Mouse (Mus musculus): ENCODE measurements around the gene Foxk1.

Foxk1 gene

DNA sequence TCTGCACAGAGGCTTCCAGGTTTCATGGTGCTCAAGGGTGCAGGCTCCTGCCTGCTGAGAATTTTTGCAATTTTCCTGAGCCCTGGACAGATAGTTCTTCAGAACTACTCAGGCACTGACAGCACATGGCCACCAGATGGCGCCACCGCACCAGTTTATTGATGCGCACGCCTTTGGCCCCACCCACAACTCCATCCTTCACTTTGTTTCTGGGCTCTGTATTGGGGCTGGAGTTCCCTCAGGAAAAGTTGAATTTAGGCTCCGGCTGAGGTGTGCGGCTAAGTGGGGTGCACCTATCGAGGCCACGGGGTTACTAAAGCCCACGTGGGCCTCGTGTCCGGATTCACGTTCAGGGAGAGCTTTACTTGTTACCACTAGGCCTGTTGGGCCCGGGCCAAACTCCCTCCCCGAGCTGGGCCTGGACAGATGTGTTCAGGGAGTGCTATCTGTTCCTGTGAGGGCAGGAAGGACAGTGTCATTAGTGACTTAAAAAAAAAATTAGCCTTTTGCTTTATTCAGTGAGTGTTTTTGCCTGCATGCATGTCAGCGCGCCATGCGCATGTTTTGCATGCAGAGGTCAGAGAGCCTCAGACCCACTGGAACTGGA, 77.6 kb downstream of the Foxk1 start:
- DNase-seq (ENCODE audit: low spot score in 2 of 2) = peak; percentile 90 to 91

DNA sequence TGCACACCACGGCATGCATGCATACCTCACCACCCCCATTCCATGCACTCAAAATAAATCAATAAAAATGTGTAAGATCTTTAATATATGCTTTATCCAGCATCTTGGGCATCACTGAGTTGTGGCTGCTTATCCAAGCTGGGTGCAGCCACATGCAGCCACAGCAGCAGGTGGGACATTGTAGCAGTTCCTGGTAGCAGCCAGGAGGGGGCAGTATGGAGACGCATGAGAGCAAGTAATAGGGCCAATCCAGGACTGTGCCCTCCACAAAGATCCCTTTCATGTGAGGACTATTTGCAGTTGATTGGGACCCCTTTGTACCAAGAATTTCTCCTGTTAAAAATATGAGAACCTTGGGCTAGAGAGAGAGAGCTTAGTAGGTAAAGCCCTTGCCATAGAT, 81.2 kb downstream of the Foxk1 start:
- no peak for DNase-seq (ENCODE audit: low spot score in 2 of 2)

DNA sequence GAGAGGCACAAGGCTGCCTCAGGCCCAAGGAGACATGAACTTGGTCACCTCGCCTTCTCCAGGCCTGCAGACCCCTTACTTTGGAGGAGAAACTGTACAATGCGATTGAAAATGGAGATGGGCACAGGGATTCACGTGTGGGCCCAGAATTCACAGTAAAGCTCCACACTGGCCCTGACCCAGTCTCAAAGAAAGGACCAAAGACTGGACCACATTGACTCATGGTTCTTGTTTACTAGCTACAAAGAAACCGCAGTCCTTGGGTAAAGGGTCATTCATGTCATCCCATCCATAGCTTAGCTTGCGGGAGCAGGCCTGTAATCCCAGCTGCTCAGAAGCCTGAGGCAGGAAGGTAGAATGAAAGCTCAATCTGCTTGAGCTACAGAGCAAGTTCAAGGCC, 82.3 kb downstream of the Foxk1 start:
- no peak for DNase-seq (ENCODE audit: low spot score in 2 of 2)

DNA sequence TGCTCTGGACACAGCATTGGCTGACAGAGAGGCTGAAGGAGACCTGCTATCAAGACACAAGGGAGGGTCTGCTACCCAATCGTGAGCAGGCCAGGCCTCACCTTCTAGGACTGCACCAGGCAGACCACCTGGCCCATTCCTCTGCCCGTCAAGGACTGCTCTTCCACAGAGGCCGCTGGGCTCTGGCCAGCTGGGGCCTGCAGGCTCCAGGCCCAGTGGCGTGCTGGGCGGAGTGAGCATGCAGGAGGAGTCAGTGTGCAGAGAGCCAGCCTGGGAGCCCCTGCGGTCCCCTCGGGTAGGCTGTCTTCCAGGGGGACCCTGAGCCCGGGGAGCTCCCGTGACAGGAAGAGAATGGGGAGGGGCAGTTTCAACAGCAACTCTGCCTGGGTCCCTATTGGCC, 85.4 kb downstream of the Foxk1 start:
- no peak for DNase-seq (ENCODE audit: low spot score in 2 of 2)

DNA sequence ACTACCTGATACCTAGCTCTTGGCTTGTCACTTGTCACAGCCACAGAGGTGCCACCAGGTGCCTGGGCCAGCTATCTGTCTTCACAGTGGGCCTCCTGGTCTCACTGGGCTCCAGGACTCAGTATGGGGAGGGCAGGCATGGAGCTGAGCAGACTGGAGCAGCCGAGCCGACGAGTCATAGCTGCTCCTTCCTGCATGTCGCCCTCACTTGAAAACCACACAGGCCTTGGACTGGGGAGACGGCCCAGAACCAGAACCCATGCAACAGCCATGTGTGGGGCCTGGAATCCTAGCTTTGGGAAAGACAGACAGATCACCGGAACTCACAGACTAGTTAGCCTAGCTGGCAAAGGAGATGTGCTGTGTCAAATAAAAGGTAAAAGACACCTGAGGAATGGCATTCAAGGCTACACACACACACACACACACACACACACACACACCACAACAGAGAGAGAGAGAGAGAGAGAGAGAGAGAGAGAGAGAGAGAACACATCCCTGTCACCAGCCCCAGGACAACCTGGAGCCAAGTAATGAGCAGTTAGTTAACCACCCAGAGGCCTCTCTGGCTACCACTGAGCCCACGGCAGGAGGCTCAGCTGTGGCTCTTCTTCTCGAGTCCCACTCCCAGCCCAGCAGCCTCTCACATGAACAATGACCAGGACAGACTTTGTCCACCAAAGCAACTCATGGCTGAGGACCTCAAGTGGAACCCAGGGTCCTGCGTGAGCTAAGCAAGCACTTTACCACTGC, 88.8 kb downstream of the Foxk1 start:
- no peak for DNase-seq (ENCODE audit: low spot score in 2 of 2)

DNA sequence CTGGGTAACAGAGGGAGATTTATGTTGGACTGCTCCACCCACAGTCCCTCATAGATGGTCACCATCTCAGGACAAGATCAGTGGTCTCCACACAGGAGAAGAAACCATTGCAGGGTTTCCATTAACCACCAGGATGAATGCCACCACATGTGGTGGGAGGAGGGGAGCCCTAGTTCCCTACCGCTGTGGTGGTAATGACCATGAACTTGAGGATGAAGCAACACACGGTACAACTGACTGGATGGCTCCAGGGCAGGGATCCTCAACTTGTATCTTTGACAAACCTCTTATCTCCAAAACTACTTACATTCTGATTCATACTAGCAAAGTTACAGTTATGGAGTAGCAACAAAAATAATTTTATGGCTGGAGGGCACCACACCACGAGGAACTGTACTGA, 92.0 kb downstream of the Foxk1 start:
- DNase-seq (ENCODE audit: low spot score in 2 of 2) = no peak

DNA sequence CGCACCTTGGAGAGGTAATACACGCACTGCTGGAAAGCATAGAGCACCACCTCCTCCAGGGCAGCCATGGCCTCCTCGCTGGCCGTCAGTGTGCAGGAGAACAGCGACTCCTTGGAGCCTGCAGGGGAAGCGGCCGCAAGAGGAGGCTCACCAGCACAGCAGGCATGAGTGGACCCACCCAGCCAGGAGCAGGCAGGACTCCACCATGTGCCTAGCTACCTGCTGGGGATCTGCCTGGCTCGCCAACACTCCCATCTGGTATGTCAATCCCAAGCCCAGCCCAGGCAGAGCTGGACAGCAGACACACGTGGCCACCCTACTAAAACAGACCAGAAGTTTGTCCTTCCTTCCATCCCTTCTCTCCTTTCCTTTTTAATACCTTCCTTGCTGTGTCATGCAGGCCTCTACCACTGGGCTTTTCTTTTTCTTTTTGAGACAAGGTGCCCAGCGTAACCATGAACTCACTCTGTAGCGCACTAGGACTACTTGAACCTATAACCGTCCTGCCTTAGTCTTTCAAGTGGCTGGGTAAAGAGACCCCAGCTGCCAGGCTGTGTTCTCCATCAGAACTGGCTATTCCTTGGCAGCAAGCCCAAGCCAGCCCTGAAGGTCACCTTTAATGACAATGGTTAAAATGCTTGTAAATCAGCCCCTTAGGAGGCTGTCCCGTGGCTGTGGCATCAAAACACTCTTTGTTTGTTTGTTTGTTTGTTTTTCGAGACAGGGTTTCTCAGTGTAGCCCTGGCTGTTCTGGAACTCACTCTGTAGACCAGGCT, 94.2 kb downstream of the Foxk1 start:
- no peak for DNase-seq (ENCODE audit: low spot score in 2 of 2)

DNA sequence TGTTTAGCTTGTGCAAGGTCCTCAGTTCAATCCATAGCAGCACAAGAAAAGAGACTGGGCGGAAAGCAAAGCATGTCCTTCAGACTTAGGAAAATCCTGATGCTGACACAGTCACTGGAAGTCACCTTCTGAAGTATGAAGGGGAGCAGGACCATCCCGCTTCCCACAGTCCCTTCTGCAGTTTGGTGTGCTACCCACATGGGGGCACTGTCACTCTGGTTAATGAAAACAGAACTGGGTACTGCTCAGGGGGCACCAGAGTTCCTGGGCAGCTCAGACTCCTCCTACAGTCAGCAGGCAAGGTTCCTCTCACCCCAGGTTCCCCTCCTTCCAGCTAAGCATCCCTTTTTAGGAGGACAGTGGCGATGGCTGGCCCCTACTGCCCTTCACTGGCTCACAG, 97.7 kb downstream of the Foxk1 start:
- DNase-seq (ENCODE audit: low spot score in 2 of 2) = peak in 1 of 2 experiments; percentile 62

DNA sequence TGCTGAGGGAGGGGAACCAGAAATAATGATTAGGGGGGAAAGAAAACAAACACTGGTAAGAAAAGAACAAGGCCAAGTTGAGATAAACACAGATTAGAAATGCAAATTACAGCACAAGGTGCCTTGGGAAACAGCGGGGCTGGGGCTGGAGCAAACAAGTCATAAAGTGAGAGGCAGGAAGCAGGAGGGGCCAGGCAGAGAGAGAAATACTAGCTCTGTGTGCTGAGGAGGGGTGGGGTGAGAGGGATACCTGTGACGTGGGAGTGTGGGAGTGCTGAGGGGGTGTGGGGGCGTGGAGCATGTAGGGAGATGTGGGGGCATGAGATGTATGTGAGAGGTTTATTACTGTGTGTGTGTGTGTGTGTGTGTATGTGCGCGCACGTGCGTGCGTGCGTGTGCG, 99.6 kb downstream of the Foxk1 start:
- no peak for DNase-seq (ENCODE audit: low spot score in 2 of 2)

DNA sequence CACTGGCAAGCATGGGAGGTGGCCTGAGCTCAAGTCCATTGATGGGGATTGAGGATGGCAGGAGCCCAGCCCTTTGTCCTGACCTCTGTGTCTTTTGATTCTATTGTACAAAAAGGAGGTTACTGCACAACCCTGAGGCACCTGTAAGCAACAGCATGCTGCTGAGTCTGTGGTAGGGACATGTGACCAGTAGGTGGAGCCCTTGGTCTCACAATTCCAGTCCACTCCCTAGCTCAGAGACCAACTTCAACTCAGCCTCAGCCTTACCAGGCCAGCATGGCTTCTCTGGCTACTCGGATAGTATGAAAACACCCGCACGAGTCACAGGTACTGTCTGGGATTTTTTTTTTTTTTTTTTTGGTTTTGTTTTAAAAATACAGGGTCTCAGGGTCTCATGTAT, 101.1 kb downstream of the Foxk1 start:
- peak; percentile 89 to 91 for DNase-seq (ENCODE audit: low spot score in 2 of 2)

DNA sequence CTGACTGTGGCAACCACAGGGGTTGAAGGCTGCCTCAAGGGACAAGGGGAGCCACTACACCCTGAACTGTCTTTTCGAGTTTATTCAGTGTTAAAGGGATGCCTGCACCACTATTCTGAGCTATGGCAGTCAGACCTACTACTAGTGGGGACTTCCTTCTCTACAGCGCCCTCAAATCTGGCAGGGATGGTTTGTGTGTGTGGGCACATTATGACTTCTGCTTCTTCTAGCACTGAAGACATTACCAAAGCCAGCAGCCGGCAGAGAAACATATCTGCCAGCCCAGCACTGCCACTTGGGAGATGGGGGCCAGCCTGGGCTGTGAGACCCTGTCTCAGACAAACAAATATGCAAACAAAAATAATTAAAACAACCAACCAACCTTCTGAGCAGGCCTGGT, 102.9 kb downstream of the Foxk1 start:
- DNase-seq (ENCODE audit: low spot score in 2 of 2) = no peak

DNA sequence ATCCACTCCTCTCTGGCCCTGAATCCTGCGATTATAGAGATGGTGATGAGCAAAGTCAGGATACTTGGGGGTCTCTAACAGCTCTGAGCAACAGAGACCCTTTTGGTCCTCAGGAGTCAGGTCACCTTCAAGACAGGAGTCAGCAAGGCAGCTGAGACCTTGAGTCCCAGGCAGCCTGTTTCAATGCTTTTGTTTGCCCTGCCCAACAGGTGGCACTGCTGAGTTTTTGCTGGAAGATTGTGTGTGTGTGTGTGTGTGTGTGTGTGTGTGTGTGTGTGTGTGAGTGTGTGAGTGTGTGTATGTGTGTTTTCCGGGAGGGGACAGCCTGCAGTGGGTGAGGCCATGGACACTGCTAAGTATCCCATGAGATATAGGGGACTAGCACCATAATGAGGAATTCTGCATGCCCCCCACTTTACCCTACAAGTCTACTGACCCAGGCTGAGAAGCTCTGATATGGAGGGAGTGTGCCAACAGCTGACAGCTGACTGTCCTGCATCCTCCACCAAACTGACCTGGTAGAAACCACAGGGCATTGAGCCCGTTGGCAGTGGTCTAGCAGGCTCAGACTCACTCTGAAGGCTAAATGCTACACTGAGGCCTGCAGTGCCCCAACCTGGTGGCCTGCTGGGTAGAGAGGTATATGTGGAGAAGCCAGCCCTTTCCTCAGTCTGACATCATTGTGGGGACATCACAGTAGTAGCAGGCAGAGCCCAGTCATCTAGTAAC, 104.6 kb downstream of the Foxk1 start:
- DNase-seq (ENCODE audit: low spot score in 2 of 2) = no peak

DNA sequence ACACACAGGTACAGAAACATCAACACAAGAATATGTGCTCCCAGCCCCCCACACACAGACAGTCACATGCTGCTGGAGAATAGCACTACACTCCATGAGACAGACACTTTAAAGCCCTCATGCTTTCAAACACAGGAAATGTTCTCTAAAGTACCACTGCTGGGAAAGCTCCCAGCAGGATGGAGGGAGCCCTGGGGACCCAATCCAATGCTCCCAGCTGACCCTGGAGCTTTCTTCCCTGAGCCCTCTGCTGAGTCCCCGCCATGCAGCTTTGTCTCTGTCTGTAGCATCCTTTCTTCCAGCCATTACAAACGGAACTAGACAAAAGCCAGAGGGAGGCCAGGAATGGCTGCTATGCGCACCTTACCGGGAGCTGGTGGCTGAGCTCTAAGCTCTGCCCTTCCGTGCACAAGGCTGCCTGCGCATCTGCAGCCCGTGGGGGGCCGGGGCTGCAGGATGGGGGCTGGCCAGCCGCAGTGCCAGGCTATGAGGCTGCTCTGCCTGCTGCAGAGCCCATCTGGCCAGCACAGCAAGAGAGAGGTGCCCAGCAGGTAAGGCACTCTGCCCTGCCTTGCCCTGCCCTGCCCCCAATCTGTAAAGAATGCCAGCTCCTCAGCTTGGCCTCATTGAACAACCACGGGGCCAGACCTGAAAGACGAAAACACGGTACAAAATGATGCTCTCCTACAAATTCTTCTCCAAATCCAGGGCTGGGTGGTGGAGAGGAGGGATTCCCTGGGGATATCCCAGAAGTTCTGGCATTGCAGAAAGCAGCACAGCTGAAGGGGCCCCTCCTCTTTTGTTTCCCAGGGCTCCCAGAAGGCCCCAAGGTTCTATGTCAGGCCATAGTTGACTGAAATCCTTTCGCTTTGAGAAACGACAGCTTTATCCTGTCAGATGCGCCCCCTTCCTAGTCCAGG, 108.1 kb downstream of the Foxk1 start:
- no peak for DNase-seq (ENCODE audit: low spot score in 2 of 2)

DNA sequence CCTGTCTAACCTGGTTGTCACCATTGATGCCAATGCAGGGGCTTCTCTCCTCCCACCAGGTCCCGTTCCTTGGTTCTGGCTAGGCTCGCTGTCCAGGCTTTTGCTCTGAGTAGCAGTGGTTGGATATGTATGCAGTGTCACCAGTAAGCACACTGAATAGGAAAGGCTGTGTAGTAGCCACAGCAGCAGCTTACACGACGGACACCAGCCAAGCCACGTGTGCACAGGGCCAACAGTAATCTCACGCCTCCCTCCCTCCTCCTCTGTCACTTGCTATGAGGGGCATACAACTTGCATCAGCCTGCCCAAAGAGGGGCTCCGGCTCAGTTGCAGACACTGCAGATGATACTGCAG, 108.7 kb downstream of the Foxk1 start:
- no peak for DNase-seq (ENCODE audit: low spot score in 2 of 2)
